Mouse (Mus musculus): ENCODE results near the gene Rab7b. TPM values are rescaled to one million over a fixed set of nuclear protein-coding genes. Genes with fewer than 3 reads are reported as not detected.
A peak's percentile ranks its signal among the peaks of the same experiment; 100 is the strongest.

Rab7b gene
- polyA plus RNA-seq (2012; rRNA removed), result 4.3 and 5.1 TPM in 2 replicates

DNA sequence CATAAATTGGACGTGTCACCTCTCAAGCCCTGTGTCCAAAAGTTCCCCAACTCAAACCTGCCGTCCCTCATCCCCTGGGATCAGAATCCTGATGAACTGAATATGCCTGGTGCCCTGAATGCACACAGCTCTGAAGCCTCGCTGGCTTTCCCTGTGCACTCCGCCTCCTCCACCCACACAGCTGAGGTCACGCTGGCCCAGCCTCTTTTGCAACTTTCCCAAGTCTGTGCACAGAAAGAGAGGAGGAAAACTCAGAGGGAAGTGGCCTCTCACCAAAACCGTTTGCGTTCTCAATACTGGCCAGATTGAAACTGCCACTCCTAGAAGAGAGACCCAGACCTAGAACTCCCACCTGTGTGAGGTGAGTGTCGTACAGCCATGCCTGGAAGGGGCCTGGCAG lies at the start of gene Rab7b:
Rab7b (plus strand) TSS at position 221 of the 400 bp plus-strand sequence.
- H3K27ac ChIP-seq (ENCODE audit: insufficient read depth, low read length), result no peak within 1 kb of the TSS

GRCm38 (mm10) chr1:131640062-131640461 lies 48.4 kb upstream of the Rab7b start:
- H3K4me1 ChIP-seq (ENCODE audit: control insufficient read depth, insufficient read depth, low read length), result no peaks in the 10 kb centered on the region
- no peak overlapping the region for H3K4me3 ChIP-seq (ENCODE audit: insufficient read depth, low read length)
- TF ChIP-seq POLR2A (IDR thresholded peaks at IDR 0.05; ENCODE audit: extremely low read depth, insufficient read depth, low read length) (no peak), CTCF (IDR thresholded peaks at IDR 0.05; ENCODE audit: extremely low read depth, insufficient read depth, low read length) (no peak)
- no peak overlapping the region for H3K27ac ChIP-seq (ENCODE audit: insufficient read depth, low read length)

More for the DNA sequence above, at the start of gene Rab7b:
- Histone ChIP-seq H3K4me1 (ENCODE audit: control insufficient read depth, insufficient read depth, low read length) (peaks cover 2% of the 10 kb centered on the region; the same call in 1 of the 2 replicates), H3K4me3 (ENCODE audit: insufficient read depth, low read length) (no peak within 1 kb of the TSS)
- no peak for TF ChIP-seq POLR2A (IDR thresholded peaks at IDR 0.05; ENCODE audit: extremely low read depth, insufficient read depth, low read length)
- no peak for TF ChIP-seq CTCF (IDR thresholded peaks at IDR 0.05; ENCODE audit: extremely low read depth, insufficient read depth, low read length)

- no peak for TF ChIP-seq CTCF (IDR thresholded peaks at IDR 0.05; ENCODE audit: extremely low read depth, insufficient read depth, low read length)
- no peak for TF ChIP-seq POLR2A (IDR thresholded peaks at IDR 0.05; ENCODE audit: extremely low read depth, insufficient read depth, low read length)
- H3K4me3 ChIP-seq (ENCODE audit: insufficient read depth, low read length), result no peak overlapping the region
- H3K4me1 ChIP-seq (ENCODE audit: control insufficient read depth, insufficient read depth, low read length), result no peaks in the 10 kb centered on the region
- no peak overlapping the region for H3K27ac ChIP-seq (ENCODE audit: insufficient read depth, low read length)
Measured at GRCm38 (mm10) chr1:131641565-131641964, 46.9 kb upstream of the Rab7b start.

DNA sequence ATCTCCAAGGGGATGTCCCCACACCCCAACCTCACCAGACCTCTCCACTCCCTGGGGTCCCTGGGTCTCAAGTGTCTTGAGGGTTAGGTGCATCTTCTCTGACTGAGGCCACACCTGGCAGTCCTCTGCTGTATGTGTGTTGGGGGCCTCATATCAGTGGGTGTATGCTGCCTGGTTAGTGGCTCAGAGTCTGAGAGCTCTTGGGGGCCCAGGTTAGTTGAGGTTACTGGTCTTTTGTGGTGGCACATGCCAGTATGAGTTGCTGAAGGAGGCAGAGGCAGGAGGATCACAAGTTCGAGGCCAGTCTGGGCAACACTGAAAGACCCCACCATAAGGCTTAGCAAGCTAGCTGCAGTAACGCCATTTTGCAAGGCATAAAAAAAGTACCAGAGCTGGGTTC lies 46.2 kb upstream of the Rab7b start:
- H3K4me1 ChIP-seq (ENCODE audit: control insufficient read depth, insufficient read depth, low read length), result no peaks in the 10 kb centered on the region
- H3K27ac ChIP-seq (ENCODE audit: insufficient read depth, low read length), result no peak overlapping the region
- H3K4me3 ChIP-seq (ENCODE audit: insufficient read depth, low read length), result no peak overlapping the region
- no peak for TF ChIP-seq CTCF (IDR thresholded peaks at IDR 0.05; ENCODE audit: extremely low read depth, insufficient read depth, low read length)
- TF ChIP-seq POLR2A (IDR thresholded peaks at IDR 0.05; ENCODE audit: extremely low read depth, insufficient read depth, low read length), result no peak

DNA sequence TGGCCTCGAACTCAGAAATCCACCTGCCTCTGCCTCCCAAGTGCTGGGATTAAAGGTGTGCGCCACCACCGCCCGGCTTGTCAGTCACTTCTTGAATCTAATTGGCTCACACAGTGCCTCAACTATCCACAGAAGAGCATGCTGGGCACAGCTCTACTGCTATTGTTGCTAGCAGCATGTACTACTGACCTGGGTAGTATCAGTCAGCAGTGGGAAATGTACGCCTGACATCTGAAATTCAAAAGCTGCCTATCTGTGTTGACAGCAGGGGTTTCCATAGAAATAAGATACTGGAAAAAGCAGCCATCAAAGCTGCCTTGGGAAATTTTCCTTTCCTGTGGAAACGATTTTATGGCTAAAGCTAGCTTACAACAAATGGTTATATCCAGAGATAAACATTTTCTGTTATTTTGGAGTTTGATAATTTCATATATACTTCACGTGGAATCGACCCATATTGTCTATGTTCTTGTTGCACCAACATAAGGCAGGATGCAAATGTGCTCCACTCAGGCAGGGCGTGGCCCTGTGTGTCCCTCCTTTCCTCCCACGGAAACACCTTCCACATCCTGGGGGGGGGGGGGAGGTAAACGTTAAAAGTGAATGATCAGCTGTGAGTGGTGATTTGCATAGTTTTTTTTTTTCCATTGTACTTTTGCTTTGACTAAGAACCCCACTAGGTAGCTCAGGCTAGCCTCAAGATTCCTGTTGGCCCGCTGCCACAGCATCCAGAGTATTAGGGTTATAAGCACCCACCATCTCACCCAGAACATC lies 35.6 kb upstream of the Rab7b start:
- H3K27ac ChIP-seq (ENCODE audit: insufficient read depth, low read length), result no peak overlapping the region
- TF ChIP-seq CTCF (IDR thresholded peaks at IDR 0.05; ENCODE audit: extremely low read depth, insufficient read depth, low read length), result no peak
- TF ChIP-seq POLR2A (IDR thresholded peaks at IDR 0.05; ENCODE audit: extremely low read depth, insufficient read depth, low read length), result no peak
- H3K4me1 ChIP-seq (ENCODE audit: control insufficient read depth, insufficient read depth, low read length), result no peaks in the 10 kb centered on the region
- no peak overlapping the region for H3K4me3 ChIP-seq (ENCODE audit: insufficient read depth, low read length)

- Histone ChIP-seq H3K27ac (ENCODE audit: insufficient read depth, low read length) (no peak overlapping the region), H3K4me3 (ENCODE audit: insufficient read depth, low read length) (no peak overlapping the region), H3K4me1 (ENCODE audit: control insufficient read depth, insufficient read depth, low read length) (no peaks in the 10 kb centered on the region)
- TF ChIP-seq CTCF (IDR thresholded peaks at IDR 0.05; ENCODE audit: extremely low read depth, insufficient read depth, low read length) (no peak), POLR2A (IDR thresholded peaks at IDR 0.05; ENCODE audit: extremely low read depth, insufficient read depth, low read length) (no peak)
Measured at GRCm38 (mm10) chr1:131655601-131656000, 32.9 kb upstream of the Rab7b start.

GRCm38 (mm10) chr1:131657945-131658354 lies 30.5 kb upstream of the Rab7b start:
- Histone ChIP-seq H3K27ac (ENCODE audit: insufficient read depth, low read length) (no peak overlapping the region), H3K4me1 (ENCODE audit: control insufficient read depth, insufficient read depth, low read length) (no peaks in the 10 kb centered on the region), H3K4me3 (ENCODE audit: insufficient read depth, low read length) (peak overlapping the region; percentile 13; the same call in 1 of the 2 replicates)
- TF ChIP-seq CTCF (IDR thresholded peaks at IDR 0.05; ENCODE audit: extremely low read depth, insufficient read depth, low read length) (peak; percentile 91), POLR2A (IDR thresholded peaks at IDR 0.05; ENCODE audit: extremely low read depth, insufficient read depth, low read length) (peak; percentile 67)

DNA sequence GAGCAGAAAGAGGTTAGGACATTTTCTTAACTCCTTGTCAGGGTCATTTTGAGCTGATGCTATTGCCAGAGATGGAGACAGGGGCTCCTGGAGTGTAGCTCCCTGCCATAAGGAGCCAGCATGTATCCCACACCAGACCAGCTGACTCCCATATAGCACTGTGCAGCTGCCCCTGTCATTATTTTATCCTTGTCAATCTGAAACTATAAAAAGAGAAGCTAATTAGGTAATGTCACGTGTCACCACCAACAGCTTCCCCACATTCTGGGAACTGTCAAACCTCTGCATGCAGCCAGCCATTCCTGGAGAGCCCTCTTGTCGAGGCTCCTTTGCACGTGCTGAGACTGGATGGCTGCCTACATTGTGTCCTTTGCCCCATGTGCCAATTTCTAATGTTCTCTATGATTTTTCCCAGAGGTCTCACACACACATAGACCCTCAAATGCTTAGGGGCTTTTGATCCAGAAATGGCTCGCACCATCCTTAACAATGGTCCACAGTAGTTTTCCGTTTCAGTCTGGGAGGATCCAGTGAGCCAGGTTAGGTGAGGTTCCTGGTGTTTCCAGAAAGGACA lies 28.9 kb upstream of the Rab7b start:
- TF ChIP-seq POLR2A (IDR thresholded peaks at IDR 0.05; ENCODE audit: extremely low read depth, insufficient read depth, low read length) (no peak), CTCF (IDR thresholded peaks at IDR 0.05; ENCODE audit: extremely low read depth, insufficient read depth, low read length) (no peak)
- Histone ChIP-seq H3K4me1 (ENCODE audit: control insufficient read depth, insufficient read depth, low read length) (no peaks in the 10 kb centered on the region), H3K27ac (ENCODE audit: insufficient read depth, low read length) (no peak overlapping the region), H3K4me3 (ENCODE audit: insufficient read depth, low read length) (no peak overlapping the region)

DNA sequence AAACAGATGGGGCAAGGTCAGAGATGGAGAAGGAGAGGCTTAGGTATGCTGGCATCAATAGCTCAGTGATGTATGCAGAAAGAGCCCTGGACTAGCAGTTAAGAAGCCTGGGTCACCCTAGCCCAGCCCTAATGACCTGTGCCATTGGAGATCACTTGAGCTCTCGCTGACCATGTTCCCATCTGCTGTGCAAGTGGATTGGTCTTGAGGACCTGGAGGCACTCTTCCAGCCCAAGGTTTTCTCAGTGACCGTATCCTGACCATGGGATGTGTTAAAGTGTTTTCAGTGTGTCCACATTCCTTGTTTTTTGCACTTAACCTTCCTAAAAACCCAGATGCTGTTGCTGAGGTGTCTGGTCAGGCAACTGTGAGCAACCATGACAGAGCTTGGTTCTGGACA lies 28.2 kb upstream of the Rab7b start:
- Histone ChIP-seq H3K4me3 (ENCODE audit: insufficient read depth, low read length) (no peak overlapping the region), H3K27ac (ENCODE audit: insufficient read depth, low read length) (no peak overlapping the region), H3K4me1 (ENCODE audit: control insufficient read depth, insufficient read depth, low read length) (no peaks in the 10 kb centered on the region)
- TF ChIP-seq CTCF (IDR thresholded peaks at IDR 0.05; ENCODE audit: extremely low read depth, insufficient read depth, low read length) (no peak), POLR2A (IDR thresholded peaks at IDR 0.05; ENCODE audit: extremely low read depth, insufficient read depth, low read length) (no peak)
